Mouse (Mus musculus): ENCODE data around the gene Bet1. TPM values are rescaled to one million over a fixed set of nuclear protein-coding genes. Genes with fewer than 3 reads are reported as not detected.

Bet1 gene
- polyA plus RNA-seq (2015; fragmentation: Nextera tagmentation; extraction: Ambion mirVana), result 31.5 and 38.1 TPM in 2 replicates

DNA sequence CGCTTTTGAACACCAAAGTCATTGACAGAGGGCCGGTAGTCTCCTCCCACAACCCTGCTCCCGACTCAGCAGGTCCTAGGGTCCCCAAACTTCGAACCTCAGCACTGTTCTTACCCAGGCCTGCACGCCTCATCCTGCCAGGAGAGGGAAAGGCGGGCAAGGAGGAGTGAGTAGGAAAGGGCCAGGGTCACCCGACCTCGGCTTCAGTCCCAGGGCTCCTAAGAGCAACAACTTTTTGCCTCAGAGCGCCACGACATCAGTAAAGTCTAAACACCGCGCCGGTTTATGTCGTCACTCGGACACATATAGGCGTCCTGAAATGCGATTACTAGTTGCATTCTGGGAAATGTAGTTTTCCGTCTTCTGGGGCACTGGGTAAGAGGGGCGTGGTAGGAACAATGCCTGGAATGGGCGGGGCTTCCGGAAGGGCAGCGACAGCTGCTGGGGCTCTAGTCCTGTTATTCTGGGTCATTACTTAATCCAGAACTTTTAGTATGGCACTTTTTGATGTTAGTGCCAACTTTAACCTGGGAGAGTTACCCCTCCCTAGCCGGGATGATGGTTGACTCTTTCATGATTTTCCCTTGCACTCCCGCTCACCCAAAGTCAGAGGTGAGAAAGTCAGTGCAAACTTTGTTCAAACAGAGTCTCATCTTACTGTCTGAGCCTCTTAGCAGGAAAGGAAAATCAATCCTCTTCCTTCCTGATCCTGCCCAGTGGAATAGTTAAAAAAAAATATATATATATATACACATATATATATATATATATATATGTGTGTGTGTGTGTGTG is at the start of gene Bet1:
Bet1 (minus strand) TSS at position 310 of the 792 bp plus-strand sequence.
- Histone ChIP-seq H3K4me3 (peak within 1 kb of the TSS; percentile 75), H3K4me1 (replicated peaks) (peaks cover 6% of the 10 kb centered on the region), H3K9me3 (no peaks in the 10 kb centered on the region), H3K27me3 (no peaks in the 10 kb centered on the region), H3K36me3 (no peaks in the 10 kb centered on the region), H3K27ac (replicated peaks) (no peak within 1 kb of the TSS), H3K4me2 (peak within 1 kb of the TSS; percentile 58), H3K9ac (peak within 1 kb of the TSS; percentile 61)
- WGBS, result 1% methylated on average over 24 of the region's 24 CpGs
- peak; percentile 100 for ATAC-seq (ENCODE audit: low FRiP score, low read depth)

- ATAC-seq (ENCODE audit: low FRiP score, low read depth), result no peak
- WGBS, result 72% methylated on average over 7 of the region's 7 CpGs
- no peak overlapping the region for H3K4me3 ChIP-seq
- H3K9me3 ChIP-seq, result no peaks in the 10 kb centered on the region
- H3K27me3 ChIP-seq, result no peaks in the 10 kb centered on the region
- no peak overlapping the region for H3K4me2 ChIP-seq
- no peaks in the 10 kb centered on the region for H3K36me3 ChIP-seq
- no peak overlapping the region for H3K27ac ChIP-seq (replicated peaks)
- H3K4me1 ChIP-seq (replicated peaks), result no peaks in the 10 kb centered on the region
- no peak overlapping the region for H3K9ac ChIP-seq
Observed at GRCm38 (mm10) chr6:4132239-4132638, 45.5 kb upstream of the Bet1 start.

DNA sequence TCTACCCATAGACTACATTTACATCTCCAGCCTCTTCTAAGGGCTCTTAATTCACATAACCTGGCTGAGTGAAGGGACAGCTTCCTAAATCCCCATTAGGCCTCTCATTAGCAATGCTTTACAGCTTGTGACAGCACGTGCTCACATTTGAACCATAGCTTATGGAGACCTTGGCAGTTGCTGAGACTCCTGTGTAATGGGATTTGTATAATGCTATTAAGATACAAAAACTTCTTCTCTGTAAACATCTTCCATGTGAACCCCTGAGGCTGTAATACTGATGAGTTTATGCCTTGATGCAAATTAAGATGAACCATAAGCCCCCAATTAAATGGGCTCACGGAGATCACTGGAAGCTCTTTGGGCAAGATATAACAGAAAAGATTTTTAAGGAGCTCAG is 44.4 kb upstream of the Bet1 start:
- H3K27me3 ChIP-seq, result no peaks in the 10 kb centered on the region
- no peaks in the 10 kb centered on the region for H3K9me3 ChIP-seq
- no peak overlapping the region for H3K4me2 ChIP-seq
- H3K4me1 ChIP-seq (replicated peaks), result no peaks in the 10 kb centered on the region
- no peak overlapping the region for H3K9ac ChIP-seq
- 56% methylated on average over 2 of the region's 2 CpGs for WGBS
- ATAC-seq (ENCODE audit: low FRiP score, low read depth), result peak; percentile 63; the same call in 1 of the 2 replicates
- H3K4me3 ChIP-seq, result no peak overlapping the region
- no peak overlapping the region for H3K27ac ChIP-seq (replicated peaks)
- H3K36me3 ChIP-seq, result no peaks in the 10 kb centered on the region

GRCm38 (mm10) chr6:4118611-4119010 is 31.8 kb upstream of the Bet1 start:
- 79% methylated on average over 1 of the region's 1 CpGs for WGBS
- Histone ChIP-seq H3K4me1 (replicated peaks) (no peaks in the 10 kb centered on the region), H3K9me3 (no peaks in the 10 kb centered on the region), H3K9ac (no peak overlapping the region), H3K4me3 (no peak overlapping the region), H3K27ac (replicated peaks) (no peak overlapping the region), H3K36me3 (no peaks in the 10 kb centered on the region), H3K27me3 (no peaks in the 10 kb centered on the region), H3K4me2 (no peak overlapping the region)
- ATAC-seq (ENCODE audit: low FRiP score, low read depth), result no peak

- WGBS, result 79% methylated on average over 2 of the region's 2 CpGs
Observed at GRCm38 (mm10) chr6:4090423-4090822, 3.7 kb upstream of the Bet1 start.

DNA sequence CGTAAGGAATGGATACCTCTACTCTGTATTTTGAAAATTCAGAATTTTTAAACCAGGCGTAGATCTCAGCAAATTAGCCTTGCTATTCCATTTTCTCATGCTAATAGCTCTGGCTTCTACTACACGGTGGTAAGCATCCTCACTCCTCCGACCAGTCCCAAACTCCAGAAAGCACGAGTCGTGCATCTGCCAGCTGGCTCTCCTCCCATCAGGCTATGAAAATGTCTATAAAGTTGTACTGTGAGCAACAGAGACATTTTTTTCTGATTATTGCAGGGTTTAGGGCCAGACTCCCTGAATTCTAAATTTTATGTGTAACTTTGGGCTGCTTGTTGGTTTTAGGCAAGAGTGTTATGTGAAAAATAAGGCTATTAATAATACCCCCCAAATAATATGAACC is 14.5 kb downstream of the Bet1 start:
- 86% methylated on average over 6 of the region's 6 CpGs for WGBS
- Histone ChIP-seq H3K4me1 (replicated peaks) (no peaks in the 10 kb centered on the region), H3K9ac (no peak overlapping the region), H3K9me3 (no peaks in the 10 kb centered on the region), H3K4me3 (no peak overlapping the region), H3K36me3 (no peaks in the 10 kb centered on the region), H3K4me2 (no peak overlapping the region), H3K27ac (replicated peaks) (no peak overlapping the region), H3K27me3 (no peaks in the 10 kb centered on the region)
- ATAC-seq (ENCODE audit: low FRiP score, low read depth), result no peak

More at GRCm38 (mm10) chr6:4090423-4090822, 3.7 kb upstream of the Bet1 start:
- H3K4me1 ChIP-seq (replicated peaks), result peaks cover 6% of the 10 kb centered on the region
- no peaks in the 10 kb centered on the region for H3K27me3 ChIP-seq
- no peak overlapping the region for H3K4me3 ChIP-seq
- ATAC-seq (ENCODE audit: low FRiP score, low read depth), result no peak
- H3K9ac ChIP-seq, result no peak overlapping the region
- no peak overlapping the region for H3K4me2 ChIP-seq
- no peak overlapping the region for H3K27ac ChIP-seq (replicated peaks)
- H3K9me3 ChIP-seq, result no peaks in the 10 kb centered on the region
- no peaks in the 10 kb centered on the region for H3K36me3 ChIP-seq

GRCm38 (mm10) chr6:4069714-4070113 is 17.1 kb downstream of the Bet1 start:
- Histone ChIP-seq H3K4me2 (no peak overlapping the region), H3K27ac (replicated peaks) (no peak overlapping the region), H3K4me3 (no peak overlapping the region), H3K9ac (no peak overlapping the region), H3K4me1 (replicated peaks) (no peaks in the 10 kb centered on the region), H3K36me3 (no peaks in the 10 kb centered on the region), H3K9me3 (no peaks in the 10 kb centered on the region), H3K27me3 (no peaks in the 10 kb centered on the region)
- ATAC-seq (ENCODE audit: low FRiP score, low read depth), result no peak

DNA sequence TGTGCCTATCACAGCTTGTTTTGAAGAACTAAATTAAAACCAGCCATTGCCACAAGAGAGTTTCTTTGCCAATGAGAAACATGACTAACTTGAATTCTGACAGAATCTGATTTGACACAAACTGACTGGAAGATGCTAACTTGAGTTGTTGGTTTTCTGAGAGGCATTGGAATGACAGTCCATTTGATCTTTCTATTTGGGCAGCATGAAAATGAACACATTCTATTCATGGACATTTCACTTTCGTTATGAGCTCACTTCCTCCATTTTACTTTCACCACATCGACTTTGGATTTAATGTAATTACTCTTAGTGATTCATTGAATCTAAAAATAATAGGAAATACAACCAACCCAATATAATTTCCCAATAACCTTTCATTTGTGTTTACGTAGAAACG is 32.4 kb downstream of the Bet1 start:
- Histone ChIP-seq H3K36me3 (no peaks in the 10 kb centered on the region), H3K27me3 (no peaks in the 10 kb centered on the region), H3K4me3 (no peak overlapping the region), H3K4me2 (no peak overlapping the region), H3K9ac (no peak overlapping the region), H3K4me1 (replicated peaks) (no peaks in the 10 kb centered on the region), H3K27ac (replicated peaks) (no peak overlapping the region), H3K9me3 (no peaks in the 10 kb centered on the region)
- WGBS, result 86% methylated on average over 4 of the region's 4 CpGs
- ATAC-seq (ENCODE audit: low FRiP score, low read depth), result no peak

- no peaks in the 10 kb centered on the region for H3K9me3 ChIP-seq
- H3K36me3 ChIP-seq, result no peaks in the 10 kb centered on the region
- H3K27ac ChIP-seq (replicated peaks), result no peak overlapping the region
- H3K27me3 ChIP-seq, result no peaks in the 10 kb centered on the region
- WGBS, result 79% methylated on average over 1 of the region's 1 CpGs
- ATAC-seq (ENCODE audit: low FRiP score, low read depth), result no peak
- no peak overlapping the region for H3K4me3 ChIP-seq
- no peak overlapping the region for H3K9ac ChIP-seq
- H3K4me1 ChIP-seq (replicated peaks), result no peaks in the 10 kb centered on the region
- no peak overlapping the region for H3K4me2 ChIP-seq
Observed at GRCm38 (mm10) chr6:4052843-4053242, 33.9 kb downstream of the Bet1 start.

- no peaks in the 10 kb centered on the region for H3K9me3 ChIP-seq
- no peak overlapping the region for H3K4me3 ChIP-seq
- no peak for ATAC-seq (ENCODE audit: low FRiP score, low read depth)
- no peak overlapping the region for H3K27ac ChIP-seq (replicated peaks)
- no peaks in the 10 kb centered on the region for H3K36me3 ChIP-seq
- 97% methylated on average over 1 of the region's 1 CpGs for WGBS
- no peaks in the 10 kb centered on the region for H3K27me3 ChIP-seq
- H3K4me1 ChIP-seq (replicated peaks), result no peaks in the 10 kb centered on the region
- no peak overlapping the region for H3K4me2 ChIP-seq
- H3K9ac ChIP-seq, result no peak overlapping the region
Observed at GRCm38 (mm10) chr6:4047200-4047599, 39.6 kb downstream of the Bet1 start.

DNA sequence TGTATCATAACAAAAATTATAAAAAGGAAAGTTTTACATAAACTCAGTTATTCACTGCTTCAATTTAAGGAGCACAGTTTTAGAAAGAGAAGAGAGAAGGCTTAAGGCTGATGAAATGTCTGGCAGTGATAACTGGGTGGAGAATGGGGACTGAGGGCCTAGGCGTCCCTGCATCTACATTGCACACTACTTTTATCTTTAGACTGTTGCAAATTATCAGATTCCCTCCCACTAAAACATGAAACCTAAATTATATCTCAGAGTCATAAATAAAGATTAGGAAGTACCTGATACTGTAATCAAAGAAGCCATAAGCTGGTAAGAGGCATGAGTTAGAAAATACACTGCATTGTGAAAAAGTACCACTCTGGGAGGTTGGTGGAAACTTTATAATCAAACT is 45.0 kb downstream of the Bet1 start:
- WGBS, result 80% methylated on average over 1 of the region's 1 CpGs
- Histone ChIP-seq H3K4me2 (no peak overlapping the region), H3K9me3 (no peaks in the 10 kb centered on the region), H3K4me1 (replicated peaks) (no peaks in the 10 kb centered on the region), H3K9ac (no peak overlapping the region), H3K27ac (replicated peaks) (no peak overlapping the region), H3K27me3 (no peaks in the 10 kb centered on the region), H3K36me3 (no peaks in the 10 kb centered on the region), H3K4me3 (no peak overlapping the region)
- ATAC-seq (ENCODE audit: low FRiP score, low read depth), result no peak

- no peaks in the 10 kb centered on the region for H3K36me3 ChIP-seq
- H3K4me2 ChIP-seq, result no peak overlapping the region
- no peak for ATAC-seq (ENCODE audit: low FRiP score, low read depth)
- H3K9me3 ChIP-seq, result no peaks in the 10 kb centered on the region
- no peaks in the 10 kb centered on the region for H3K27me3 ChIP-seq
- H3K27ac ChIP-seq (replicated peaks), result no peak overlapping the region
- 75% methylated on average over 3 of the region's 3 CpGs for WGBS
- no peaks in the 10 kb centered on the region for H3K4me1 ChIP-seq (replicated peaks)
- no peak overlapping the region for H3K9ac ChIP-seq
- H3K4me3 ChIP-seq, result no peak overlapping the region
Observed at GRCm38 (mm10) chr6:4030956-4031355, 55.8 kb downstream of the Bet1 start.
